Mouse (Mus musculus) stomach, embryonic 14.5 days (tissue): Measurements from ENCODE around the gene Fgd6. TPM values are rescaled to one million over a fixed set of nuclear protein-coding genes. Genes with fewer than 3 reads are reported as not detected.

Source experiments
- ATAC-seq: fragments of 200-750 bp; cut with Nextera tagmentation; 2 replicates; pipeline ENCODE4 v1.8.0; 2017; ENCODE audit warnings: low read depth, moderate TSS enrichment; ENCODE audit not compliant: insufficient number of reproducible peaks, insufficient read depth, low FRiP score
- H3K27ac ChIP-seq: fragments of 300-500 bp; sonication (generic); 2 replicates; pipeline ENCODE4 v1.5.1; 2014; ENCODE audit warnings: mild to moderate bottlenecking, low read length, moderate library complexity, mixed read lengths
- H3K27me3 ChIP-seq: fragments of 300-500 bp; sonication (generic); 2 replicates; pipeline ENCODE4 v1.6.1; 2014; ENCODE audit warnings: low read length, control low read depth, mixed read lengths; ENCODE audit not compliant: control insufficient read depth, insufficient read depth
- H3K36me3 ChIP-seq: fragments of 300-500 bp; sonication (generic); 2 replicates; pipeline ENCODE4 v1.6.1; 2014; ENCODE audit warnings: mild to moderate bottlenecking, control low read depth, low read length, moderate library complexity, mixed read lengths; ENCODE audit not compliant: control insufficient read depth, insufficient read depth
- H3K4me1 ChIP-seq: fragments of 300-500 bp; sonication (generic); 2 replicates; pipeline ENCODE4 v1.6.1; 2014; ENCODE audit warnings: low read length, control low read depth, mixed read lengths; ENCODE audit not compliant: control insufficient read depth, insufficient read depth
- H3K4me2 ChIP-seq: fragments of 300-500 bp; sonication (generic); replicated peaks from 2 replicates; pipeline ENCODE4 v1.6.1; 2014; ENCODE audit warnings: low read depth, low read length, control low read depth
- H3K4me3 ChIP-seq: fragments of 300-500 bp; sonication (generic); 2 replicates; pipeline ENCODE4 v1.5.1; 2014; ENCODE audit warnings: low read depth, low read length, control low read depth
- H3K9ac ChIP-seq: fragments of 300-500 bp; sonication (generic); replicated peaks from 2 replicates; pipeline ENCODE4 v1.6.1; 2014; ENCODE audit warnings: low read depth, mild to moderate bottlenecking, control low read depth, low read length, moderate library complexity, mixed read lengths
- H3K9me3 ChIP-seq: fragments of 300-500 bp; sonication (generic); 2 replicates; pipeline ENCODE4 v1.6.1; 2016; ENCODE audit warnings: low read depth, low read length, control low read depth; ENCODE audit not compliant: control insufficient read depth
- WGBS: fragments of 180-500 bp; shearing (Covaris S2); extraction: QIAGEN DNeasy Blood & Tissue Kit; methylation state at CpG from one replicate; pipeline ENCODE4 v1.1.7; 2014; 5-methylcytosine and 5-hydroxymethylcytosine counted together
- polyA plus RNA-seq: library from polyadenylated mRNA; unstranded; fragments of >200 nt; fragmentation: Nextera tagmentation; extraction: Ambion mirVana; gene quantifications from 2 replicates; pipeline ENCODE4 v1.2.1, GENCODE M21; 2014

Fgd6 gene
- polyA plus RNA-seq, 1 experiment from 2014 or later: 4.0 TPM

DNA sequence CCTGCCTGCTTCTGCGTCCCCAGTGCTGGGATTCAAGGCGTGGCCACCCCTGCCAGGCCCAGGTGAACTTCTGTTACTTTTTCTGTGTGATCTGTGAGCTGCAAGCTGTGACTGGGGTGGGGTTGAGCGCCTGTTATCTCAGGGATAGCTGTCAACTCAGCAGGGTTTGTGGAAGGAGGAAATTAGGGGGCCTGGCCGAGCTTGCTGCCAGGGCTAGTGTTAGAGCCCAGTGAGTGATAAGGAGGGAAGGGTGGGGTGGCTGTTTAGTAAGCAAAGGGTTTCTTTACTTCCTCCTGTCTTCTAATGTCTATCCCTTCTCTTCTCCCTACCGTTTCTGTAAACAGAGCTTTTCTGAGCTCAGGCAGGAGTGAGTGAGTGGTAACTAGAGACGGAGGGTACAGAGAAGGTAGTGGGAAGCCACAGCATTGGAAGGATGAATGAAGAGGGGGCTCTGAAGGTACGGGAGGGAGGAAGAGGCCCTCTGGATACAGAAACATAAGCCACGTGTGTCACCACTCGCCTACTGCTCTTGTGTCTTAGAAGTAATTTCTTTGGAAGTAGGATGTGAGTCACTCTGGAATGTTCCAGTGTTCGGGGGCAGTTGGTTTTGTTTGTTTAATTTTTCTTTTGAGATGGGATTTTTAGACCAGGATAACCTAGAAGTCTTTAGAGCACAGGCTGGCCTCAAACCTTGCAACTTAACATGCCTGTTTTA is 12.2 kb downstream of the Fgd6 start:
- no peak overlapping the region for H3K4me2 ChIP-seq
- ATAC-seq: no peak; the same call in 1 of the 2 replicates
- H3K9ac ChIP-seq: no peak overlapping the region
- WGBS: 35% methylated on average over 10 of the region's 10 CpGs
- no peaks in the 10 kb centered on the region for H3K9me3 ChIP-seq
- H3K36me3 ChIP-seq: no peaks in the 10 kb centered on the region
- no peak overlapping the region for H3K4me3 ChIP-seq
- H3K27me3 ChIP-seq: no peaks in the 10 kb centered on the region
- peaks cover 22% of the 10 kb centered on the region for H3K4me1 ChIP-seq
- no peak overlapping the region for H3K27ac ChIP-seq

DNA sequence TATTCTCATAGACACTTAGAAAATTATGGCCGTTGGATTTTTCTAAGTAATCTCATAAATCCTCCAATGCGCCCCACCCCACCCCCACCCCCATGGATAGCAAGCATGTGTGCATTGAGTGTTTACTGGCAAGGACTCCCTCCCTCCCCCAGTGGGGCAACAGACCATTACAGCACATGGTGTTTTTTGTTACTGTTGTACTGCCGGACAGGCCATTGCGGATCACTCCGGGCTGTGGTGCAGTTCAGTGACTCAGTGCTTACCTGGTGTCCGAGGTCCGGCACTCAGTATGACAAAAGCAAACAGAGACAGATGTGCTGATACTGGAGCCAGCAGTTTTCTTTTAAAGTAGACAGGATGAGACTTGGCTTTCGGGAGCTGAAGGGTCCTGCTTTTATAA is 13.3 kb downstream of the Fgd6 start:
- H3K4me1 ChIP-seq: peaks cover 22% of the 10 kb centered on the region
- H3K9ac ChIP-seq: no peak overlapping the region
- H3K27ac ChIP-seq: no peak overlapping the region
- 56% methylated on average over 8 of the region's 8 CpGs for WGBS
- no peaks in the 10 kb centered on the region for H3K36me3 ChIP-seq
- no peak overlapping the region for H3K4me2 ChIP-seq
- H3K27me3 ChIP-seq: no peaks in the 10 kb centered on the region
- no peak overlapping the region for H3K4me3 ChIP-seq
- no peaks in the 10 kb centered on the region for H3K9me3 ChIP-seq
- ATAC-seq: no peak

DNA sequence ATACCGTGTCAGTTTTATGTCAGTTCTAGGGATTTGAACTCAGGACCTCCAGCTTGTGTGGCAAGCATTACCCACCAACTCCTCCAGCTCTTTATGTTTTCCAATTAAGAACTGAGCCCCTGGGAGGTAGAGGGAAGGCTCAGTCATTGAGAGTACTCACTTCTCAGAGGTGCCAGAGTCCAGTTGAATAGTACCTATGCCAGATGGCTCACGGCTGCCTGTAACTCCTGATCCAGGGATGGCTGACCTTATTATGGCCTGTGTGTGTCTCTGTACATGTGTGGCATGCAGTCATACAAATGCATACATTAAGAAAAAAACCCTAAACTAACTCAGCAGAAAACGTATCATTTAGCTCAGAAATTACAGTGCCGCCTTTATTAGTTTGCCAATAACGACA is 14.9 kb downstream of the Fgd6 start:
- H3K27ac ChIP-seq: no peak overlapping the region
- H3K9me3 ChIP-seq: no peaks in the 10 kb centered on the region
- H3K4me3 ChIP-seq: no peak overlapping the region
- H3K4me1 ChIP-seq: peaks cover 22% of the 10 kb centered on the region
- no peaks in the 10 kb centered on the region for H3K27me3 ChIP-seq
- H3K9ac ChIP-seq: no peak overlapping the region
- H3K36me3 ChIP-seq: no peaks in the 10 kb centered on the region
- 94% methylated on average over 5 of the region's 5 CpGs for WGBS
- no peak overlapping the region for H3K4me2 ChIP-seq
- no peak for ATAC-seq

DNA sequence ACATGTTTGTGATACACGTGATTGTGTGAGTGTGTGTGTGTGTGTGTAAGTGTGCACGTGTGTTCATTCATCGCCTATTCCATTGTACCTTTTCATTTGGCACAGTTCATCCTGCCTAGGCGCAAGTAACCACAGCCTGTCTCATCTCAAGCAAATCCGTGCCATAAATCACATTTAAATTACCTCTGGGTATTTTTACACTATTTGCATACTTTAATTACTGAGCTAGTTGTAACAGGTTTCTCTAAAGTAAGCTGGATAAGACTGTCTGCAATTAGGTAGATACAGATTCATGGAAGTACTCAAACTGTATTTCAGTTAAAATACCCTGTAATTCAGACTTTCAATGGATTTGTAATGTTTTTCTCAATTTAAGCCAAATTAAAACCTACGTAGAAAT is 20.7 kb downstream of the Fgd6 start:
- Histone ChIP-seq H3K4me3 (no peak overlapping the region), H3K36me3 (no peaks in the 10 kb centered on the region), H3K4me1 (peaks cover 9% of the 10 kb centered on the region; the same call in 1 of the 2 replicates), H3K9me3 (no peaks in the 10 kb centered on the region), H3K27ac (no peak overlapping the region), H3K9ac (no peak overlapping the region), H3K4me2 (no peak overlapping the region), H3K27me3 (no peaks in the 10 kb centered on the region)
- ATAC-seq: no peak
- WGBS: 91% methylated on average over 6 of the region's 6 CpGs

DNA sequence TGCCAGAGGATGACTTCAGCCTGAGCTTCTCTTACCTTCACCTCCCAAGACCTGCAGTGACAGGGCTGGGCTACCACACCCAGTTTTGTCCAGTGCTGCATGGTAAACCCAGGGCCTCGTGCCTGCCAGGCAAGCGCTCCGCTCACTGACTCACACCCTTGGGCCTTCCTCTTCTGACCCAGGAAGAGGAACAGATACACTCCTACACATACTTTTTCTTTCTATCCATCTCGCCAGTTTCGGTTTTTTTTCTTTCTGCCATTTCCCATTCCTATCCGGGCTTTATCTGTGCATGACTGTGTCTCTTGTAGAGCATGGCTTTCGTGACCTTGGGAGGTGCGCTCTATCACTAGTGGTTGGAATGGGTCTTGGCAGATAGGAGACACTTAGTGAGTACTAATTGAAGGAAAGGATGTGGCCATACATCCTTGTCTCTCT is 23.8 kb downstream of the Fgd6 start:
- WGBS: 82% methylated on average over 8 of the region's 8 CpGs
- H3K9me3 ChIP-seq: no peaks in the 10 kb centered on the region
- no peak for ATAC-seq

DNA sequence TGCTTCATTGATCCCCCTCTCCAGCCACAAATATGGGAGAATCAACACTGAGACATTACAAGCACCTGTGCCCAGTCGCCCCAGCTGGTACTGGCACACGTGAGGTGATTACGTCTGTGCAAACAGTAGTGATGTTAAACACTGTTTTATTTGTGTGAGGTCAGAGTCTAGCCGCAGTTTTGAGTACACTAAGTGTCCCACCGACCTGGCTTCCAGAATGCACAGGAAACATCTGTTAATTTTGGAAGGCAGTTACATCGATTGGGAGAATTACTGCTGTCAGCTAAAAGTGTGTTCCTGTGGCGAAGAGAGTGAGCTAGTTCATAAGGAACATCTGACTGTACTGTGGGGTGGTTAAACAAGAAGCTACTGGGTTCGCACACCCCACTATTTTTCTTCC is 24.4 kb downstream of the Fgd6 start:
- WGBS: 45% methylated on average over 8 of the region's 8 CpGs
- H3K27ac ChIP-seq: no peak overlapping the region

More for the DNA sequence above, 23.8 kb downstream of the Fgd6 start:
- no peak overlapping the region for H3K9ac ChIP-seq
- no peak overlapping the region for H3K4me3 ChIP-seq
- H3K4me1 ChIP-seq: peaks cover 6% of the 10 kb centered on the region; the same call in 1 of the 2 replicates
- H3K27me3 ChIP-seq: no peaks in the 10 kb centered on the region
- H3K36me3 ChIP-seq: no peaks in the 10 kb centered on the region
- no peak overlapping the region for H3K4me2 ChIP-seq
- no peak overlapping the region for H3K27ac ChIP-seq

DNA sequence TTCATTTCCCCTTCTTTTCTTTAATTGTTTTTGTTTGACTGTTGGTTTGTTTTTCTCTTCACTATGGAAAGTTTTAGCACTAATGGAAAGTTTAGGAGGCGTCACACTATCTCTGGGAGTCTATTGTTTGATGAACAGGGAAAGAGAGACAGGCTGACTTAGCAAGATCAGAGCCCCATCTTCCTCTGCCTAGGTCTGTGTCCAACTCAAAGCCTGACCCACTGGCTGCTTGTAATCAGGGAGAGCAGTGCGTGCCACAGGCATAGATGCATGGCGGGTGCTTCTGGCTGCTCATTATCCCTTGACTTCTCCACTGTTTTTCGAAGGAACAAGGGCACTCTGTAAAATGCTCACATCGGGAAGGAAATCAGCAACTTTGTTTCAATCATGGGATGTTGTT is 26.6 kb downstream of the Fgd6 start:
- no peaks in the 10 kb centered on the region for H3K9me3 ChIP-seq
- no peak for ATAC-seq
- no peaks in the 10 kb centered on the region for H3K27me3 ChIP-seq
- H3K27ac ChIP-seq: no peak overlapping the region
- H3K36me3 ChIP-seq: no peaks in the 10 kb centered on the region
- H3K9ac ChIP-seq: no peak overlapping the region
- H3K4me3 ChIP-seq: no peak overlapping the region
- H3K4me2 ChIP-seq: no peak overlapping the region
- 73% methylated on average over 5 of the region's 5 CpGs for WGBS
- peaks cover 6% of the 10 kb centered on the region; the same call in 1 of the 2 replicates for H3K4me1 ChIP-seq

More for the DNA sequence above, 24.4 kb downstream of the Fgd6 start:
- H3K4me1 ChIP-seq: peaks cover 6% of the 10 kb centered on the region; the same call in 1 of the 2 replicates
- H3K9ac ChIP-seq: no peak overlapping the region
- H3K36me3 ChIP-seq: no peaks in the 10 kb centered on the region
- H3K27me3 ChIP-seq: no peaks in the 10 kb centered on the region
- no peak for ATAC-seq
- no peaks in the 10 kb centered on the region for H3K9me3 ChIP-seq
- H3K4me2 ChIP-seq: no peak overlapping the region
- H3K4me3 ChIP-seq: no peak overlapping the region

DNA sequence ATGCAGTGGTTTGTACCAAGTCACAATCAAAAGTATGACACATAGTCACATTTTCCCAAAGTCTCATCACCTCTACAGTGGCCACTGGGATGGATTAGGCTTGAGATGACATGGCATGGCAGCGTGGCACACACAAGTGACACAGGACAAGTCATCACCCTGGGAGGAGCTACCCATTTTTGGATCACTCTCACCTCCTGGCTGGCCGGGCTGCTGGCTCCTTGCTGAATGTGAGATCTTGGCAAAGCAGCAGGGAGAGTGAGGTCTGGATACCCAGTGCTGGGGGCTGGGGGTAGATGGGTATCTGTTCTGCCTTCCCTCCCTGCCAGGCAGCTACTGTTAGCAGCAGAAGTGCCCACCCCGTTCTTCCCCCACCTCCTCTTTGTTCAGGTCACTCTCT is 31.1 kb downstream of the Fgd6 start:
- Histone ChIP-seq H3K27ac (no peak overlapping the region), H3K9ac (no peak overlapping the region), H3K36me3 (no peaks in the 10 kb centered on the region), H3K9me3 (no peaks in the 10 kb centered on the region), H3K27me3 (no peaks in the 10 kb centered on the region), H3K4me1 (no peaks in the 10 kb centered on the region), H3K4me2 (no peak overlapping the region), H3K4me3 (no peak overlapping the region)
- no peak for ATAC-seq
- WGBS: 88% methylated on average over 3 of the region's 3 CpGs

DNA sequence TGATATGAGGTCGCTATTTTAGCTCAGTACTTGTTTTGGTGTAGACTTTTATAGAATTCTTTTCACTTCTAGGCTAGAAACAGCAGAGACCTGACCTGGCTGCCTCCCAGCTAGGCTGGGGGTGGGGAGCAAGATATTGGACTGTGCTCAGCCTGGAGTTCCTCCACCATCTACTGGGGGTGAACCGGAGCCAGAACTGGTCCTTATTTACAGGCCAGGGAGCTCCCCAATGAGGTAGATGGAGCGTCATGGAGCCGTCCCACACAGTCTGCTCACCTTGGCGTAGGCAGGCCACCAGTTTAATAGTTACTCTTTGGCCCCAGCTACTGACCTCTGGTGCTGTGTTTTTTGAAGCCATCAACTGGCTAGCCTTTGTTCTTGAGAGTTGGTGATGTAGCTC is 32.9 kb downstream of the Fgd6 start:
- no peak overlapping the region for H3K4me2 ChIP-seq
- no peaks in the 10 kb centered on the region for H3K9me3 ChIP-seq
- H3K36me3 ChIP-seq: no peaks in the 10 kb centered on the region
- H3K4me3 ChIP-seq: no peak overlapping the region
- peaks cover 16% of the 10 kb centered on the region for H3K4me1 ChIP-seq
- WGBS: 78% methylated on average over 5 of the region's 5 CpGs
- no peak overlapping the region for H3K27ac ChIP-seq
- no peak for ATAC-seq
- H3K9ac ChIP-seq: no peak overlapping the region
- H3K27me3 ChIP-seq: no peaks in the 10 kb centered on the region
